Mouse (Mus musculus) heart, embryonic 12.5 days (tissue): ENCODE measurements around the gene Arhgef18. TPM values are rescaled to one million over a fixed set of nuclear protein-coding genes. Genes with fewer than 3 reads are reported as not detected.
A peak's percentile ranks its signal among the peaks of the same experiment; 100 is the strongest.

Experiments used
- ATAC-seq: fragments of 200-750 bp; cut with Nextera tagmentation; 2 replicates; pipeline ENCODE4 v1.8.0; 2017; ENCODE audit warnings: moderate TSS enrichment, moderate library complexity; ENCODE audit not compliant: insufficient number of reproducible peaks, low FRiP score
- H3K27ac ChIP-seq: fragments of 300-500 bp; sonication (generic); 2 replicates; pipeline ENCODE4 v1.5.1; 2016; ENCODE audit warnings: mild to moderate bottlenecking, moderate library complexity; ENCODE audit not compliant: poor library complexity, severe bottlenecking
- H3K27me3 ChIP-seq: fragments of 300-500 bp; sonication (generic); replicated peaks from 2 replicates; pipeline ENCODE4 v1.6.1; 2016; ENCODE audit warnings: mild to moderate bottlenecking, moderate library complexity
- H3K36me3 ChIP-seq: fragments of 300-500 bp; sonication (generic); 2 replicates; pipeline ENCODE4 v1.6.1; 2016; ENCODE audit warnings: mild to moderate bottlenecking, moderate library complexity
- H3K4me1 ChIP-seq: fragments of 300-500 bp; sonication (generic); replicated peaks from 2 replicates; pipeline ENCODE4 v1.6.1; 2016; ENCODE audit warnings: mild to moderate bottlenecking
- H3K4me2 ChIP-seq: fragments of 300-500 bp; sonication (generic); 2 replicates; pipeline ENCODE4 v1.6.1; 2016; ENCODE audit warnings: mild to moderate bottlenecking, moderate library complexity
- H3K4me3 ChIP-seq: fragments of 300-500 bp; sonication (generic); 2 replicates; pipeline ENCODE4 v1.5.1; 2016; ENCODE audit warnings: mild to moderate bottlenecking
- H3K9ac ChIP-seq: fragments of 300-500 bp; sonication (generic); 2 replicates; pipeline ENCODE4 v1.6.1; 2016; ENCODE audit warnings: mild to moderate bottlenecking, moderate library complexity
- H3K9me3 ChIP-seq: fragments of 300-500 bp; sonication (generic); replicated peaks from 2 replicates; pipeline ENCODE4 v1.6.1; 2016; ENCODE audit warnings: mild to moderate bottlenecking, moderate library complexity
- WGBS: fragments of 180-500 bp; shearing (Covaris S2); methylation state at CpG from one replicate; pipeline ENCODE4 v1.1.7; 2016; 5-methylcytosine and 5-hydroxymethylcytosine counted together
- polyA plus RNA-seq: library from polyadenylated mRNA; unstranded; fragments of >200 nt; fragmentation: Nextera tagmentation; extraction: Ambion mirVana; gene quantifications from 2 replicates; pipeline ENCODE4 v1.2.1, GENCODE M21; 2016

Arhgef18 gene
- polyA plus RNA-seq, 1 experiment from 2014 or later, result 7.1 TPM

GRCm38 (mm10) chr8:3397597-3397996 is 4.8 kb downstream of the Arhgef18 start:
- H3K9ac ChIP-seq, result no peak overlapping the region
- ATAC-seq, result no peak
- H3K27me3 ChIP-seq, result no peaks in the 10 kb centered on the region
- no peak overlapping the region for H3K4me3 ChIP-seq
- H3K36me3 ChIP-seq, result peaks cover 26% of the 10 kb centered on the region
- no peaks in the 10 kb centered on the region for H3K9me3 ChIP-seq
- WGBS, result 89% methylated on average over 3 of the region's 3 CpGs
- peaks cover 19% of the 10 kb centered on the region for H3K4me1 ChIP-seq
- no peak overlapping the region for H3K4me2 ChIP-seq
- no peak overlapping the region for H3K27ac ChIP-seq

- Histone ChIP-seq H3K4me1 (no peaks in the 10 kb centered on the region), H3K4me2 (no peak overlapping the region), H3K27me3 (no peaks in the 10 kb centered on the region), H3K36me3 (peaks cover 28% of the 10 kb centered on the region), H3K9me3 (no peaks in the 10 kb centered on the region), H3K9ac (no peak overlapping the region), H3K4me3 (no peak overlapping the region), H3K27ac (no peak overlapping the region)
- ATAC-seq, result no peak
- 26% methylated on average over 2 of the region's 2 CpGs for WGBS
These were observed 7.7 kb downstream of the Arhgef18 start for GRCm38 (mm10) chr8:3400509-3400908.

GRCm38 (mm10) chr8:3407417-3407816 is 14.6 kb downstream of the Arhgef18 start:
- Histone ChIP-seq H3K4me1 (peaks cover 20% of the 10 kb centered on the region), H3K27ac (no peak overlapping the region), H3K4me3 (no peak overlapping the region), H3K9me3 (no peaks in the 10 kb centered on the region; the same call in 1 of the 2 replicates), H3K4me2 (no peak overlapping the region), H3K36me3 (peaks cover 4% of the 10 kb centered on the region; the same call in 1 of the 2 replicates), H3K9ac (no peak overlapping the region), H3K27me3 (no peaks in the 10 kb centered on the region)
- WGBS, result 65% methylated on average over 3 of the region's 3 CpGs
- no peak for ATAC-seq

- no peak overlapping the region for H3K4me3 ChIP-seq
- WGBS, result 71% methylated on average over 2 of the region's 2 CpGs
- H3K36me3 ChIP-seq, result no peaks in the 10 kb centered on the region
- no peak overlapping the region for H3K9ac ChIP-seq
- no peak overlapping the region for H3K27ac ChIP-seq
- no peak for ATAC-seq
- peaks cover 45% of the 10 kb centered on the region for H3K4me1 ChIP-seq
- H3K9me3 ChIP-seq, result no peaks in the 10 kb centered on the region; the same call in 1 of the 2 replicates
- H3K4me2 ChIP-seq, result no peak overlapping the region
- H3K27me3 ChIP-seq, result no peaks in the 10 kb centered on the region
These were observed 18.3 kb downstream of the Arhgef18 start for GRCm38 (mm10) chr8:3411085-3411484.

- 41% methylated on average over 7 of the region's 7 CpGs for WGBS
- Histone ChIP-seq H3K27me3 (no peaks in the 10 kb centered on the region), H3K4me3 (no peak overlapping the region), H3K4me1 (peaks cover 51% of the 10 kb centered on the region), H3K4me2 (no peak overlapping the region), H3K9me3 (no peaks in the 10 kb centered on the region; the same call in 1 of the 2 replicates), H3K36me3 (no peaks in the 10 kb centered on the region), H3K27ac (peak overlapping the region; percentile 36; the same call in 1 of the 2 replicates), H3K9ac (no peak overlapping the region)
- ATAC-seq, result 0 out of 2 replicates have a peak, but pooled peaks have one; percentile 33
These were observed 19.1 kb downstream of the Arhgef18 start for GRCm38 (mm10) chr8:3411901-3412301.

- WGBS, result 95% methylated on average over 1 of the region's 1 CpGs
- H3K36me3 ChIP-seq, result no peaks in the 10 kb centered on the region
- H3K27me3 ChIP-seq, result no peaks in the 10 kb centered on the region
- H3K9me3 ChIP-seq, result no peaks in the 10 kb centered on the region; the same call in 1 of the 2 replicates
- H3K27ac ChIP-seq, result no peak overlapping the region
- no peak overlapping the region for H3K4me3 ChIP-seq
- H3K4me1 ChIP-seq, result peaks cover 58% of the 10 kb centered on the region
- no peak for ATAC-seq
- H3K9ac ChIP-seq, result no peak overlapping the region
- no peak overlapping the region for H3K4me2 ChIP-seq
These were observed 20.0 kb downstream of the Arhgef18 start for GRCm38 (mm10) chr8:3412816-3413215.

GRCm38 (mm10) chr8:3414639-3415190 is 21.9 kb downstream of the Arhgef18 start:
- Histone ChIP-seq H3K9me3 (no peaks in the 10 kb centered on the region; the same call in 1 of the 2 replicates), H3K36me3 (no peaks in the 10 kb centered on the region), H3K4me3 (no peak overlapping the region), H3K4me2 (no peak overlapping the region), H3K4me1 (peaks cover 70% of the 10 kb centered on the region), H3K27ac (no peak overlapping the region), H3K9ac (no peak overlapping the region), H3K27me3 (no peaks in the 10 kb centered on the region)
- no peak for ATAC-seq
- WGBS, result 71% methylated on average over 6 of the region's 6 CpGs

- Histone ChIP-seq H3K4me2 (no peak overlapping the region), H3K4me1 (peaks cover 76% of the 10 kb centered on the region), H3K27me3 (no peaks in the 10 kb centered on the region), H3K4me3 (no peak overlapping the region), H3K27ac (no peak overlapping the region), H3K9ac (no peak overlapping the region), H3K9me3 (no peaks in the 10 kb centered on the region; the same call in 1 of the 2 replicates), H3K36me3 (no peaks in the 10 kb centered on the region)
- WGBS, result 71% methylated on average over 4 of the region's 4 CpGs
- no peak for ATAC-seq
These were observed 22.5 kb downstream of the Arhgef18 start for GRCm38 (mm10) chr8:3415259-3415658.

GRCm38 (mm10) chr8:3415661-3416060 is 22.9 kb downstream of the Arhgef18 start:
- H3K36me3 ChIP-seq, result no peaks in the 10 kb centered on the region
- no peak overlapping the region for H3K27ac ChIP-seq
- no peak overlapping the region for H3K4me3 ChIP-seq
- H3K4me1 ChIP-seq, result peaks cover 79% of the 10 kb centered on the region
- no peaks in the 10 kb centered on the region; the same call in 1 of the 2 replicates for H3K9me3 ChIP-seq
- WGBS, result 83% methylated on average over 6 of the region's 6 CpGs
- no peaks in the 10 kb centered on the region for H3K27me3 ChIP-seq
- no peak overlapping the region for H3K9ac ChIP-seq
- H3K4me2 ChIP-seq, result no peak overlapping the region
- ATAC-seq, result no peak

GRCm38 (mm10) chr8:3416846-3417245 is 24.0 kb downstream of the Arhgef18 start:
- Histone ChIP-seq H3K36me3 (no peaks in the 10 kb centered on the region), H3K9me3 (no peaks in the 10 kb centered on the region; the same call in 1 of the 2 replicates), H3K27me3 (no peaks in the 10 kb centered on the region), H3K4me3 (no peak overlapping the region), H3K27ac (peak overlapping the region; percentile 78), H3K9ac (no peak overlapping the region), H3K4me2 (0 out of 2 replicates have a peak overlapping the region, but pooled peaks have one; percentile 38), H3K4me1 (peaks cover 77% of the 10 kb centered on the region)
- 47% methylated on average over 4 of the region's 4 CpGs for WGBS
- ATAC-seq, result no peak

GRCm38 (mm10) chr8:3417455-3417854 is 24.6 kb downstream of the Arhgef18 start:
- no peaks in the 10 kb centered on the region for H3K27me3 ChIP-seq
- H3K4me3 ChIP-seq, result no peak overlapping the region
- H3K9me3 ChIP-seq, result no peaks in the 10 kb centered on the region
- H3K36me3 ChIP-seq, result no peaks in the 10 kb centered on the region
- peaks cover 74% of the 10 kb centered on the region for H3K4me1 ChIP-seq
- 9% methylated on average over 8 of the region's 8 CpGs for WGBS
- peak overlapping the region; percentile 35 for H3K9ac ChIP-seq
- H3K4me2 ChIP-seq, result peak overlapping the region; percentile 38
- peak overlapping the region; percentile 78 for H3K27ac ChIP-seq
- ATAC-seq, result no peak

GRCm38 (mm10) chr8:3418101-3418500 is 25.3 kb downstream of the Arhgef18 start:
- ATAC-seq, result peak; percentile 65
- Histone ChIP-seq H3K4me2 (peak overlapping the region; percentile 38), H3K9ac (peak overlapping the region; percentile 35), H3K9me3 (no peaks in the 10 kb centered on the region), H3K27me3 (no peaks in the 10 kb centered on the region), H3K4me3 (no peak overlapping the region), H3K4me1 (peaks cover 72% of the 10 kb centered on the region), H3K27ac (peak overlapping the region; percentile 78; the same call in 1 of the 2 replicates), H3K36me3 (no peaks in the 10 kb centered on the region)
- 71% methylated on average over 1 of the region's 1 CpGs for WGBS
